ENCODE assay signal across 10 mouse cellular contexts in the genomic region with DNA sequence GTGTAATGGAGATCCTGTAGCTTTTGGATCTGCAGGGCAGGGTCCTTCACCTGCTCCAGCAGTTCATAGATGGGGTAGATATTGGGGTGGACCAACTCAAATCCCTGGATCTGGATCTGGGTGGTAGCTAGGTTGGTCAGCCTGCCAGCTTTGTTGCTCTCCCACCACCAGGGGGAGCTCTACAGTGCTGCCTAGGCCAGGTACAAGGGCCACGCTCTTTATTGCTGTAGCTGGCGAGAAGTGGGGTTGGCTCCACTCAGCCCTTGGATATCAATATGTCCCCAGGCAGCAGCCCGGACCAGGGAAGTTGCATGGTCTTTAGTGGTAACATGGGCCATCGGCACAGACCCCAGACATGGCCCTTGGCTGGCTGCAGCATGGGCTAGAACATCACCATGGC. TPM values are rescaled to one million over a fixed set of nuclear protein-coding genes. Genes with fewer than 3 reads are reported as not detected.
DNase-seq lines count a peak whose midpoint lies in the region; ATAC-seq and TF ChIP-seq lines count a peak whose summit lies in the region.
"Had no signal": no experiment of that assay in that cellular context is flagged by ENCODE, and none has a peak within 500 bp of the region (broad histone marks: within the 10 kb centered on the region; RNA-seq: fewer than 3 reads in every experiment).

No protein-coding gene starts in this region.

- H3K4me3 ChIP-seq in hindbrain, embryonic 11.5 days (ENCODE audit: low read depth, low read length) = no peak overlapping the region
- no peak overlapping the region for H3K4me3 ChIP-seq in hindbrain, embryonic 14.5 days (replicated peaks; ENCODE audit: low read length)
- no peak overlapping the region for H3K4me3 ChIP-seq in E14TG2a.4 (replicated peaks; ENCODE audit: low read length)
- H3K4me3 ChIP-seq in bone marrow, adult 2 months (replicated peaks; ENCODE audit: control insufficient read depth, low read depth, low read length) = no peak overlapping the region
- no peak overlapping the region for H3K4me3 ChIP-seq in midbrain, embryonic 10.5 days
- H3K4me3 ChIP-seq: embryonic facial prominence, embryonic 13.5 days; limb, embryonic 13.5 days had no signal

- H3K27me3 ChIP-seq in hindbrain, embryonic 11.5 days (ENCODE audit: control insufficient read depth, insufficient read depth, low read length) = no peaks in the 10 kb centered on the region
- H3K27me3 ChIP-seq in hindbrain, embryonic 14.5 days (ENCODE audit: control insufficient read depth, insufficient read depth, low read length) = no peaks in the 10 kb centered on the region
- H3K27me3 ChIP-seq in E14TG2a.4 (ENCODE audit: insufficient read depth, low read length) = 0 out of 2 replicates have a peak, but pooled peaks cover 4% of the 10 kb centered on the region
- H3K27me3 ChIP-seq in midbrain, embryonic 10.5 days (ENCODE audit: low read depth, poor library complexity, severe bottlenecking) = no peaks in the 10 kb centered on the region
- H3K27me3 ChIP-seq: embryonic facial prominence, embryonic 13.5 days; limb, embryonic 13.5 days had no signal

- H3K9me3 ChIP-seq in hindbrain, embryonic 11.5 days (ENCODE audit: control insufficient read depth, low read length) = no peaks in the 10 kb centered on the region
- no peaks in the 10 kb centered on the region for H3K9me3 ChIP-seq in hindbrain, embryonic 14.5 days (ENCODE audit: control insufficient read depth, low read length)
- no peaks in the 10 kb centered on the region for H3K9me3 ChIP-seq in E14TG2a.4 (ENCODE audit: low read length)
- H3K9me3 ChIP-seq in midbrain, embryonic 10.5 days (replicated peaks) = no peaks in the 10 kb centered on the region
- H3K9me3 ChIP-seq: embryonic facial prominence, embryonic 13.5 days; limb, embryonic 13.5 days had no signal

- H3K9ac ChIP-seq in hindbrain, embryonic 11.5 days (ENCODE audit: low read depth, low read length) = no peak overlapping the region
- H3K9ac ChIP-seq in hindbrain, embryonic 14.5 days = no peak overlapping the region
- H3K9ac ChIP-seq: embryonic facial prominence, embryonic 13.5 days; limb, embryonic 13.5 days had no signal

- H3K27ac ChIP-seq in hindbrain, embryonic 11.5 days (ENCODE audit: low read depth, low read length) = no peak overlapping the region
- H3K27ac ChIP-seq in hindbrain, embryonic 14.5 days = no peak overlapping the region
- H3K27ac ChIP-seq in bone marrow, adult 2 months (ENCODE audit: control insufficient read depth, insufficient read depth, low read depth, low read length, poor library complexity) = no peak overlapping the region
- no peak overlapping the region for H3K27ac ChIP-seq in midbrain, embryonic 10.5 days (replicated peaks)
- H3K27ac ChIP-seq: embryonic facial prominence, embryonic 13.5 days; limb, embryonic 13.5 days had no signal

- 80% methylated on average over 4 of the region's 4 CpGs for WGBS in hindbrain, embryonic 11.5 days
- 84% methylated on average over 4 of the region's 4 CpGs for whole genome bisulfite sequencing in hindbrain, embryonic 14.5 days
- 67% methylated on average over 4 of the region's 4 CpGs for WGBS in bone marrow, adult 2 months
- WGBS in midbrain, embryonic 10.5 days = 76% methylated on average over 4 of the region's 4 CpGs

- H3K4me2 ChIP-seq in hindbrain, embryonic 11.5 days (replicated peaks; ENCODE audit: low read depth, low read length) = no peak overlapping the region
- no peak overlapping the region for H3K4me2 ChIP-seq in hindbrain, embryonic 14.5 days (replicated peaks)
- H3K4me2 ChIP-seq: embryonic facial prominence, embryonic 13.5 days; limb, embryonic 13.5 days had no signal

- TF ChIP-seq CTCF in E14TG2a.4 (conservative IDR thresholded peaks at IDR 0.05; ENCODE audit: low read length) = peak; percentile 80
- peak; percentile 85 for TF ChIP-seq CTCF in bone marrow, adult 2 months (IDR thresholded peaks at IDR 0.05; ENCODE audit: control insufficient read depth, insufficient read depth, low read length)

- H3K4me1 ChIP-seq in hindbrain, embryonic 11.5 days (replicated peaks; ENCODE audit: control insufficient read depth, insufficient read depth, low read length) = no peaks in the 10 kb centered on the region
- H3K4me1 ChIP-seq in hindbrain, embryonic 14.5 days (replicated peaks; ENCODE audit: control insufficient read depth, insufficient read depth, low read length) = no peaks in the 10 kb centered on the region
- H3K4me1 ChIP-seq in E14TG2a.4 (replicated peaks; ENCODE audit: low read depth, low read length) = peaks cover 4% of the 10 kb centered on the region
- no peaks in the 10 kb centered on the region for H3K4me1 ChIP-seq in bone marrow, adult 2 months (ENCODE audit: control insufficient read depth, insufficient read depth, low read length)
- H3K4me1 ChIP-seq in midbrain, embryonic 10.5 days = peaks cover 8% of the 10 kb centered on the region
- H3K4me1 ChIP-seq: embryonic facial prominence, embryonic 13.5 days had no signal

- ATAC-seq in hindbrain, embryonic 11.5 days (ENCODE audit: low FRiP score) = no peak
- ATAC-seq in hindbrain, embryonic 14.5 days (ENCODE audit: low FRiP score) = no peak
- peak; percentile 58 to 62; a peak in 3 of 4 replicates for ATAC-seq in hematopoietic stem cell, adult 5-6 weeks (replicated peaks in 1 of 2; ENCODE audit: insufficient read depth in 1 of 2, low FRiP score in 2 of 2, low TSS enrichment in 1 of 2, low read depth in 1 of 2, poor library complexity in 2 of 2, severe bottlenecking in 2 of 2)
- no peak for ATAC-seq in megakaryocyte, adult 5-6 weeks (ENCODE audit: poor library complexity, severe bottlenecking)

- H3K36me3 ChIP-seq in hindbrain, embryonic 11.5 days (ENCODE audit: control insufficient read depth, insufficient read depth, low read length) = no peaks in the 10 kb centered on the region
- H3K36me3 ChIP-seq in hindbrain, embryonic 14.5 days (replicated peaks; ENCODE audit: control insufficient read depth, insufficient read depth) = no peaks in the 10 kb centered on the region
- no peaks in the 10 kb centered on the region for H3K36me3 ChIP-seq in E14TG2a.4 (ENCODE audit: insufficient read depth, low read length)
- H3K36me3 ChIP-seq in midbrain, embryonic 10.5 days = no peaks in the 10 kb centered on the region
- H3K36me3 ChIP-seq: embryonic facial prominence, embryonic 13.5 days; limb, embryonic 13.5 days had no signal

- DNase-seq in hindbrain, embryonic 11.5 days (ENCODE audit: low spot score) = peak; percentile 36
- no peak for DNase-seq in hindbrain, embryonic 14.5 days (ENCODE audit: low spot score)
- DNase-seq in retina, postnatal 1 day = peak; percentile 31
- DNase-seq in midbrain, embryonic 10.5 days (ENCODE audit: low spot score) = no peak

- no peak for TF ChIP-seq POLR2A in bone marrow, adult 2 months (IDR thresholded peaks at IDR 0.05; ENCODE audit: borderline replicate concordance, control insufficient read depth, low read depth, low read length)

RNA-seq across cellular contexts. Expression of gene Rapgef4, which starts 15.6 kb away (rescaled TPM):
- polyA plus RNA-seq in hindbrain, embryonic 11.5 days (2014; fragmentation: Nextera tagmentation; extraction: Ambion mirVana) = 2.3 and 2.9 TPM in 2 replicates
- polyA plus RNA-seq in hindbrain, embryonic 14.5 days (2014; fragmentation: Nextera tagmentation; extraction: Ambion mirVana) = 28.4 and 28.9 TPM in 2 replicates
- polyA plus RNA-seq in bone marrow, adult 2 months (2011; ENCODE audit: insufficient read depth, insufficient read length, low replicate concordance, missing spikeins) = 1.9 and 4.9 TPM in 2 replicates
- total RNA-seq in hematopoietic stem cell, adult 5-6 weeks (2017) = 3.0 and 6.4 TPM in 2 replicates
- polyA plus RNA-seq in midbrain, embryonic 10.5 days (2016; fragmentation: Nextera tagmentation; extraction: Ambion mirVana) = 1.7 and 2.9 TPM in 2 replicates
- total RNA-seq in megakaryocyte, adult 5-6 weeks (2015) = 0.98 and 1.3 TPM in 2 replicates
- total RNA-seq in megakaryocyte, adult 5-6 weeks (2017) = 0.08 and 0.88 TPM in 2 replicates

Comparison
In these comparisons a context has a peak if more than half of its experiments do, and no peak if none do; other contexts are left out.
1. DNase-seq: peak in hindbrain, embryonic 11.5 days (single experiment) and retina, postnatal 1 day (single experiment); none in hindbrain, embryonic 14.5 days (single experiment) and midbrain, embryonic 10.5 days (single experiment).
2. ATAC-seq: peak in hematopoietic stem cell, adult 5-6 weeks (2 of 2); none in hindbrain, embryonic 11.5 days (single experiment), hindbrain, embryonic 14.5 days (single experiment) and megakaryocyte, adult 5-6 weeks (single experiment).